Mouse (Mus musculus) left cerebral cortex, adult 2 months (tissue): ENCODE results near the gene Ccdc159. TPM values are rescaled to one million over a fixed set of nuclear protein-coding genes. Genes with fewer than 3 reads are reported as not detected.

Source experiments
- DNase-seq, 2 experiments: peaks; one replicate each; pipeline ENCODE4 v3.0.0; 2021 to 2022; ENCODE audit warnings: low spot score in 2 of 2, mixed read lengths in 1 of 2; ENCODE audit errors: extremely low spot score in 1 of 2
- H3K27ac ChIP-seq: fragments of 200-600 bp; 2 replicates; pipeline ENCODE4 v1.8.1; 2022
- H3K4me3 ChIP-seq: fragments of 200-600 bp; 2 replicates; pipeline ENCODE4 v1.8.1; 2022
- CTCF ChIP-seq: fragments of 200-600 bp; IDR thresholded peaks from 2 replicates; pipeline ENCODE4 v1.8.1; 2022; ENCODE audit warnings: antibody characterized with exemption, mild to moderate bottlenecking, moderate library complexity
- intact Hi-C: fragments of 180-260 bp; cut with DNase I; formaldehyde crosslinking; loops from one replicate; pipeline ENCODE4 v1.15.1; 2025
- long read RNA-seq, 2 experiments: library from polyadenylated mRNA; stranded (forward); transcript quantifications; one replicate each; pipeline ENCODE4 v2.0.0; 2021; ENCODE audit warnings: borderline mapping rate in 2 of 2
- total RNA-seq, 2 experiments: library from RNA; stranded (reverse); gene quantifications; 2 replicates each; pipeline ENCODE4 v1.2.3; 2021

Gene Ccdc159
- total RNA-seq = 10 to 100 TPM; 18.2 to 18.9 TPM
- long read RNA-seq, experiment 1, partial matches to known transcripts = 40 of 62 reads
- long read RNA-seq, experiment 1, other reads (novel, unspliced or antisense) = 21 of 62 reads
- long read RNA-seq, experiment 2, partial matches to known transcripts = 102 of 144 reads
- long read RNA-seq, experiment 2, other reads (novel, unspliced or antisense) = 40 of 144 reads

DNA sequence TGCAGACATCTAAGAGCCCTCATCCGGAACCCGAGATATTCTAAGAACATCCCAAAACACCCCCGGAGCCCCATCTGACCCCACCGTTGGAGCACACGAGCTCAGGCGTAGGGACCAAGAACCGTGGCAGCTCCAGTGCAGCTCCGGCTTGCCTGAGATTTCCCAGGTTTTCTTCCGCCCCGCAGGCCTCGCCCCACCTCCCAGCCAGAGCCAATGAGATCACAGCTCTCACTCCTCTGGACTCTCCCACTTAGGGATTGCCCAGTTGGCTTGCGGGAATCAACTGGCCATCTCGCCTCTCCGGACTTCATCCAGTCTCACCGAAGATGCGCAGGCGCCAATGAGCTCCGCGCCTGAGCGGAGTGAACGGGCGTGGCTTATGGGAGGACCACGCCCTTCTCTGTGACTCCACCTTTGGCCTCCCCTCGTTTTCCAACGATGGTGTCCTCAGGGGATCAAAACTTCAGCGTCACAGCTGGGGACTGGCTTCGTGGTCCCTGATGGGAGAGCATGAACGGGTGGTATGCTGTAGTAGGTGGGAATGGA is at the start of gene Ccdc159, which contains the start of gene Tmem205:
Ccdc159 (plus strand) TSS at position 264 of the 546 bp plus-strand sequence.
Tmem205 (minus strand) TSS at position 349 of the 546 bp plus-strand sequence.
- intact Hi-C loops = no loop called here
- peak within 1 kb of the TSS; percentile 88 for H3K27ac ChIP-seq
- peak within 1 kb of the TSS; percentile 67 for H3K4me3 ChIP-seq
- DNase-seq = peak; percentile 87 to 92
- TF ChIP-seq CTCF = no peak

DNA sequence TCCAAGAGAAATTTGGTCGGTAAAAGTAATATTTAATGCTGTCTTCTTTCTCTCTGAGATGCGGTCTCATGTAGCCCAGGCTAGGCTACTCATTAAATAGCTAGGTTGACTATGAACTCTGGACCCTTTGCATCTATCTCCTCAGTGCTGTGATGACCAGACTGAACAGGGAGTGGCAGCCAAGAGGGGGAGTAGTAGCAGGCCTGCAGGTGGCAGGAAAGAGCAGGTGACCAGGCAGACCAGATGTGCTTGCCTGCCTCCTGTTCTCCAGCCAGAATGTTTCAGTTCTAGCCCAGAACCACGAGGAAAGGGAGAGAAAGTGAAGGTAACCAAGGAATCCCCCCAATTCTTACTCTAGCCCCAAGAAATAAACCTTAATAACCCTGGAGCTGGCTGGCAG is 38.0 kb upstream of the Ccdc159 start:
- no peak for DNase-seq
- TF ChIP-seq CTCF = no peak; the same call in 1 of the 2 replicates
- Histone ChIP-seq H3K4me3 (no peak overlapping the region), H3K27ac (no peak overlapping the region)
- intact Hi-C loops = no loop called here

DNA sequence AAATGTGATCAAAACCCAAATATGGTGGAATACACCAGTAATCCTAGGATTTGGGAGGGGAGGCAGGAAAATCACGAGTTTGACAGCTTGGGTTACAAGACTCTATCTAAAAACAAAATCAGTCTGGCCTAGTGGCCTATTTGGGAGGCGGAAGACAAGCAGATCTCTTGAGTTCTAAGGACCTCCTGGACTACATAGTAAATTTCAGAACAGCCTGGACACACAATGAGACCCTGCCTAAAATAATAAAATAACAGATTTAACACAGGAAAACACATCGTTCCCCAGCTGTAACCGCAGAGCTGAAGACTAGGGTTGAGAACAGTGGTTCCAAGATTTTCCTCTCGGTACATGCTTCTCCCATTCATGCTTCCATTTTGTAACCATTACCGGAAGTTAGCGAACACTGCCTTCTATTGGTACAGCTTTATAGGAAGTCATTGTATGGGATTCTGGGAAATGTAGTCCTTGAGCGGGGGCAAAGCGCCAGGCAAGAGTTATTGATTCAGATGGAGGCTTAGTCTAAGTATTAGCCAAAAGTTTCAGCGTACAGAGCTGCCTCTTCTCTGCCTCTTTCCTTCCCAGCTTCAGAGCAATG is 25.9 kb upstream of the Ccdc159 start:
- Histone ChIP-seq H3K27ac (peak overlapping the region; percentile 62), H3K4me3 (peak overlapping the region; percentile 52)
- peak; percentile 49 to 57 for DNase-seq
- intact Hi-C loops = loop anchor here (10.0 kb wide), 1 partner anchor 387 kb away; the partner anchor contains the start of gene Tmed1
- TF ChIP-seq CTCF = peak; percentile 55

DNA sequence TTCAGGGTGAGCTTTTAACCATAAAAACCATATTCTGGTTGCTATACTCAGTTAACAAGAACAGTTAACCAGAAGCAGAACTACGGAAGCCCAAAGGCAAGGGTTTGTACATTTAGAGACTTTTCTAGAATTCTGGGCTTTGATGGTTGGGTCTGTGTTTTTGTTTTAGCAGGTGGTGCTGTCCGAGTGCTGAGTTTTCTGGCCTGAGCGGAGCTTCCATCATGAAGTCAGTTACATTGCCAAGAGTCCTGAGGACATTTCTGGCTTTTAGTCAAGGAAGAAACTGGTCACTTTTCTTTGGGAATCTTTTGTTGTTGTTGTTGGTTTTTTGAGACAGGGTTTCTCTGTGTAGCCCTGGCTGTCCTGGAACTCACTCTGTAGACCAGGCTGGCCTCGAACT is 23.2 kb upstream of the Ccdc159 start:
- intact Hi-C loops = loop anchor here (10.0 kb wide), 1 partner anchor 389 kb away; the partner anchor contains the start of gene Tmed1
- H3K27ac ChIP-seq = no peak overlapping the region
- TF ChIP-seq CTCF = no peak
- no peak for DNase-seq
- no peak overlapping the region for H3K4me3 ChIP-seq

DNA sequence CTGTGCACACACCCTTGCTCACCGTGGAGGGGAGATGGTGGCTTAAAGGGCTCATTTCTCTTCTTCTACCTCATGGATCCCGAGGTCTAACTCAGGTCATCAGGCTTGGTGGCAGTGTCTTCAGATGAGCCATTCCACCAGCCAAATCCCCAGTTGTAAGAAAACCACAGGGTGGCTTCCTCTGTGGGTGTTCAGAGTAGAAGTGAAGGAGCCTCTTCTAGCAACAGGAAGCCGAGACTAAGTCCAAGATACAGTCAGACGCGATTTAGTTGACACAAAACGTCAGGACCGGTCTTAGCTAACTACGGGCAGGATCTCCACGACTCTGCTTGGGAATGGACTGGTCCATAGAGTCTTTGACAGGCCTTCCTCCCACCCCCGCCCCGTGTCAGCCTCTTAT is 19.1 kb upstream of the Ccdc159 start:
- Histone ChIP-seq H3K4me3 (no peak overlapping the region), H3K27ac (no peak overlapping the region)
- TF ChIP-seq CTCF = no peak
- intact Hi-C loops = loop anchor here (10.0 kb wide), 1 partner anchor 393 kb away; the partner anchor contains the start of gene Tmed1
- no peak for DNase-seq

DNA sequence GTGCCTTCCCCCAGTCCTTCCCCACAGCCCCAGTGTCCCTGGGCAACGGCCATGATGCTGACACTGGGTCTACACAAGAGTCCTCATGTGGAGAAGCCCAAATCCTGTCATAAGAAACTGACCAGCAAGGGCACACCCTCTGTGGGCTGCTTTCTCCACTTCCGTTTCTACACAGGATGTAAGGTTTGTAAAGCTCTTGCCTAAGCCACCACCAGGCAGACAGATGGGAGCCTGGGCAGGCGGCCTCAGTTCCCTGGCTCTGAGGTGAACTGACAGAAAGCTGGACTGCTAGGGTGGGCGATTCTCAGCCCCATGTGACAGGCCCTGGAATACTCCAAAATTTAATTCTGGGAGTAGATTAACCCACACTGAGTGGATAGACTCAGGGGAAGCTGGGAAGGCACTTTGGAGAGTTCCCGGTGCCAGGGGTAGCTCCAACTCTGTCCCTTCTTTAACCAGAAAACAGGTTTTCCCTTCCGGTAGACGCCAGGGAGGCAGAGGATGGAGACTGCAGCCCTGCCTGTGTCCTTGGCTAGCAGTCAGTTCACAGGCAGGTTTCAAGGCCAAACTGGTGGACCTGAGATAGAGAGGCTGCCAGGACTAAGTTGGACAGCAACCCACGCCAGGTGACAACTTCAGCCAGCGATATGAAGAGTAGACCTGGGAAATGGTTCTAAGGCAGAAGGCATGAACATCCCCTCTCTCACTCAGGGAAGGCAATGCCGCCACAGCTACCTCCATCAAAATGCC is 17.6 kb upstream of the Ccdc159 start:
- TF ChIP-seq CTCF = no peak
- H3K27ac ChIP-seq = no peak overlapping the region
- intact Hi-C loops = loop anchor here (10.0 kb wide), 1 partner anchor 395 kb away; the partner anchor contains the start of gene Tmed1
- DNase-seq = no peak
- no peak overlapping the region for H3K4me3 ChIP-seq

DNA sequence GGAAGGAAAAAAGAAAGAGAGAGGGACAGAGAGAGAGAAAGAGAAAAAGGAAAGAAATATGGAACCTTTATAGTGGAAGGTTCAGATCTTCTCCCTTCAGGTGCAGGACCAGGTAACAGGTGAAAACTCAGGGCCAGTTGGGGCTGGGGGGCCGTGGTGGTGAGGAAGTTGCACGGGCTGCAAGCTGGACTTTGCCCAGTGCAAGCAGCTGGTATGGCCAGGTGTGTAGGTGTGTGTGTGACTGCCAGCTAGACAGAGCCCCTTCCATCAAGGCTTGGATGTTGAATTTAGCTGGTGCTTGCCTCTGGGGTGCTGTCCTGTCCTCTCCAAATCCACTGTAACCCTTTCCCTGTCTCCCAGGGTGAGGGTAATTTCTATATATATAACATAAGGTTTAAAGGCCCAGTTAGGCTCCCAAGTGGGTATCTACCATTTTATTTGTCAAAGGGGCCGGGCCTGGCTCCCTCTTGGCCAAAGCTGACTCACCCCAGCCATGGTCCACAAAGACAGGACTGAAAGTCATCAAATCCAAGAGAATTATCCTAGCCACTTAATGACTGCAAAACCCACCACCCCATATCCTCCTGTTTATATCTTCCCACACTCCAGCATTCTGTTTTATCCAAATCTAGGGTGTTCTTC is 10.3 kb upstream of the Ccdc159 start:
- intact Hi-C loops = loop anchor here (2.0 to 5.0 kb wide), 2 partner anchors 46 to 300 kb away; partner anchors contain the start of genes Epor and Smarca4
- Histone ChIP-seq H3K27ac (peak overlapping the region; percentile 88), H3K4me3 (peak overlapping the region; percentile 73)
- no peak for TF ChIP-seq CTCF
- DNase-seq = no peak

DNA sequence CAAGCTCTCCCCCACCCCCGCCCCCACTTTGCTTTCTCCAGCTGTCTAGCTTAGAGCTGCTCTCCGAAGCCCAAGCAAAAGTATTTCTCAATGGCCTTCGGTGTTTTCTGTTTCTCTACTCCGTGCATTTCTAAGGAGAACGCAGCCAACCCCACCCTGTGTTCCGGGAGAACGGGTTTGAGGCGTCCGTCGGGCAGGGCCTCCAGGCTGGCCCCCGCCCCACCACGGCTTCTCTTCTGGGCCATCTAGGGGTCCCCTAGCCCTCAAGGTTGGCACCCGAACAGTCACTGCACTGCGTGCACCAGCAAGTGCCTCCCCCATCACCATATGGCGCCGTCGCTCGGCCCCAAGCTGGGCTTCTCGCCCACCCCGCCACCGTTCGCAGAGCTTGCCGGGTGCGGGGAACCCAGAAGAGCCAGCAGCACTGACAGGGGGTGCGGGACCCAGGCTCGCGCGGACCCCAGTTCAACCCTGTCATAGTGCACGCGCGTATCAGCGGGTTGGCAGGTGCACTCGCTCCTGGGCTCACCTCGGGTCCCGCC is 9.7 kb upstream of the Ccdc159 start:
- intact Hi-C loops = loop anchor here (2.0 to 5.0 kb wide), 2 partner anchors 45 to 300 kb away; partner anchors contain the start of genes Epor and Smarca4
- peak; percentile 70 to 83 for DNase-seq
- Histone ChIP-seq H3K4me3 (peak overlapping the region; percentile 73), H3K27ac (peak overlapping the region; percentile 88)
- no peak for TF ChIP-seq CTCF

DNA sequence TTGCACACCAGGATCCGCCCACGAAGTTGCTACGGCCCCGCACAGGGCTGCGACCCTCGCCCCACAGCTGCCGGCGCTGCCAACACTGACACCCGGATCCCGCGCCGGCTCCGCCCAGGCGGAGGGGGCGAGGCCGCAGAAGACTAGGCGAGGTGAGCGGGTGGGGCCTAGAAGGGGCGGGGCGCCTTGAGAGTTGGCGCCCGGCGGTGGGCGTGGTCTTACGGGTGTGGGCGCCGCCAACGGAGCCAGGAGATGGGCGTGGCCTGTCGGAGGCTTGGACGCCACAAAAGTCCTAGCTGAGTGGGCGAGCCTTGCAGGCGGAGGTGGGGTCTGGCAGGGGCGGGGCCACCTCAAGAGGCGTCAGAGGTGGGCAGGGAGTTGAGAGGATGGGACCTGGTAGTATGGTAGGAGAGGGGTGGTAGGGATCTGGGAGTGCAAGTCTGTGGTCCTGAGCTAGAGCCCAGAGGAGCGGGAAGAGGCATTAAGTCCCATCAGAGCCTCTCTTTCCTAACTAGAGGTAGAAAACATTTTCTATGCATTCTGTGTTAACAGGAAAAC is 9.2 kb upstream of the Ccdc159 start, which contains the start of gene Rab3d:
Rab3d (minus strand) TSS at position 158 of the 558 bp plus-strand sequence.
- Histone ChIP-seq H3K27ac (peak within 1 kb of the TSS; percentile 88), H3K4me3 (peak within 1 kb of the TSS; percentile 73)
- TF ChIP-seq CTCF = no peak
- intact Hi-C loops = loop anchor here (5.0 kb wide), 1 partner anchor 301 kb away; the partner anchor contains the start of gene Smarca4
- peak; percentile 85 to 88 for DNase-seq

DNA sequence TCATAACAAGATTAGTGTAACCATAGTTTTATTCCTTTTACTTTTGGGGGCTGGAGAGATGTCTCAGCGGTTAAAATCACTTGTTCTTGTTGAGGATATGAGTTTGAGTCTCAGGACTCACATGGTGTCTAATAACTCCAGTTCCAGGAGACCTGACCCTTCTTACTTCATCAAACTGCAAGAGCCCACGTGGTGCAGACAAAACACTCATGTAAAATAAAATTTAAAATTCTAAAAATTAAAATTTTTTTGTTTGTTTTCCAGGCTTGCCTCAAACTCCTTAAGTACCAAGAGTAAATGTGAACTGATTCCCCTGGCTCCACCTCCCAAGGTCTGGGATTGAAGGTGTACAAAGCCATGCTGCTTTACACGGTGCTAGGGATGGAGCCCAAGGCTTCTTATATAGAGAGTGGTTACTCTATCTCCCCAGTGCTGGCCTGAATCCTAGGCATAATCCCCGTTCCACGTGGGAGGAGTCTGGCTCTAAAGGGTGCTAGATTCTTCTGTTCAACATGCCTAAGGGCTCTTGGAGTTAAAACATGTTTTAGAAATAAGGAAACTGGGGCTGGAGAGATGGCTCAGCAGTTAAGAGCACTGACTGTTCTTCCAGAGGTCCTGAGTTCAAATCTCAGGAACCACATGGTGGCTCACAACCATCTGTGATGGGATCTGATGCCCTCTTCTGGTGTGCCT is 8.4 kb upstream of the Ccdc159 start:
- DNase-seq = no peak
- intact Hi-C loops = loop anchor here (5.0 kb wide), 1 partner anchor 302 kb away; the partner anchor contains the start of gene Smarca4
- TF ChIP-seq CTCF = peak; percentile 40
- H3K27ac ChIP-seq = peak overlapping the region; percentile 88; the same call in 1 of the 2 replicates
- peak overlapping the region; percentile 73 for H3K4me3 ChIP-seq
